ENCODE assay signal across 7 mouse cellular contexts in genomic region chr7:78791359-78792222, GRCm38 (mm10). TPM values are rescaled to one million over a fixed set of nuclear protein-coding genes. Genes with fewer than 3 reads are reported as not detected.
DNase-seq lines count a peak whose midpoint lies in the region; ATAC-seq and TF ChIP-seq lines count a peak whose summit lies in the region.

No protein-coding gene starts in this region.

- peaks cover 45 to 74% of the 10 kb centered on the region in 2 experiments for H3K36me3 ChIP-seq in CH12.LX (replicated peaks in 1 of 2; ENCODE audit: control insufficient read depth in 1 of 2, insufficient read depth in 1 of 2, low read length in 1 of 2)
- H3K36me3 ChIP-seq in liver, postnatal 0 days (replicated peaks; ENCODE audit: insufficient read depth, low read length), result peaks cover 31% of the 10 kb centered on the region
- peaks cover 41% of the 10 kb centered on the region for H3K36me3 ChIP-seq in neural tube, embryonic 13.5 days

- TF ChIP-seq CTCF in CH12.LX (conservative IDR thresholded peaks at IDR 0.05 in 1 of 2, IDR thresholded peaks at IDR 0.05 in 1 of 2; ENCODE audit: low read depth in 2 of 2, low read length in 2 of 2), result peak; percentile 83 to 93
- peak; percentile 97 for TF ChIP-seq CTCF in liver, postnatal 0 days (IDR thresholded peaks at IDR 0.05; ENCODE audit: low read depth)

- in situ Hi-C loops in CH12.LX (cut with MboI; ENCODE audit: low pct_ligation_motif_present, low pct_unique_long_range_greater_than_20kb, low sequenced_read_pairs), result loop anchor here (5.0 to 25.0 kb wide), 2 partner anchors 101 to 296 kb away; no protein-coding TSS in a partner anchor

- no peak for TF ChIP-seq EP300 in CH12.LX (IDR thresholded peaks at IDR 0.05; ENCODE audit: low read length)
- no peak for TF ChIP-seq EP300 in liver, postnatal 0 days (IDR thresholded peaks at IDR 0.05; ENCODE audit: low read depth)

- intact Hi-C loops in heart, postnatal 10 days (cut with DNase I), result loop anchor here (1.0 to 5.0 kb wide), 2 partner anchors 56 to 99 kb away; partner anchors contain the start of gene Det1

- TF ChIP-seq POLR2A in CH12.LX (IDR thresholded peaks at IDR 0.05; ENCODE audit: low read depth, low read length), result no peak

- no peaks in the 10 kb centered on the region for H3K79me2 ChIP-seq in CH12.LX (replicated peaks; ENCODE audit: control insufficient read depth, extremely low read depth, insufficient read depth, poor library complexity, severe bottlenecking)

- no peak overlapping the region for H3K4me3 ChIP-seq in CH12.LX (replicated peaks in 1 of 3; ENCODE audit: low read depth in 2 of 3, low read length in 2 of 3, poor library complexity in 1 of 3)
- no peak overlapping the region for H3K4me3 ChIP-seq in liver, postnatal 0 days (ENCODE audit: low read depth, low read length)
- no peak overlapping the region for H3K4me3 ChIP-seq in neural tube, embryonic 13.5 days

- H3K27ac ChIP-seq in CH12.LX (ENCODE audit: insufficient read depth, low read depth), result no peak overlapping the region
- no peak overlapping the region for H3K27ac ChIP-seq in liver, postnatal 0 days (ENCODE audit: low read depth)
- no peak overlapping the region for H3K27ac ChIP-seq in neural tube, embryonic 13.5 days (replicated peaks)

- no peak overlapping the region for H3K4me2 ChIP-seq in CH12.LX (ENCODE audit: insufficient read depth, low read depth, poor library complexity, severe bottlenecking)
- no peak overlapping the region for H3K4me2 ChIP-seq in liver, postnatal 0 days (ENCODE audit: low read depth, low read length)
- no peak overlapping the region for H3K4me2 ChIP-seq in neural tube, embryonic 13.5 days

- 80% methylated on average over 15 of the region's 15 CpGs for WGBS in liver, postnatal 0 days (ENCODE audit: insufficient replicate concordance)
- WGBS in neural tube, embryonic 13.5 days, result 85% methylated on average over 15 of the region's 15 CpGs

- DNase-seq in CH12.LX (ENCODE audit: extremely low read depth), result peak; percentile 69
- DNase-seq in T-cell, adult 2 months (ENCODE audit: low spot score), result peak; percentile 55
- DNase-seq in embryo, embryonic 10 days (ENCODE audit: low spot score), result peak; percentile 87
- DNase-seq in heart, postnatal 10 days, result peak; percentile 71 to 76
- peak; percentile 45 to 67 for DNase-seq in kidney, postnatal 4 days
- DNase-seq in liver, postnatal 0 days, result peak; percentile 64

- dilution Hi-C loops in CH12.LX (cut with MboI; ENCODE audit: extremely low pct_ligation_motif_present, extremely low pct_unique_long_range_greater_than_20kb, low sequenced_read_pairs), result no loop called here

- TF ChIP-seq RAD21 in CH12.LX (IDR thresholded peaks at IDR 0.05; ENCODE audit: low read depth, low read length), result peak; percentile 89

- peak; percentile 73 for ATAC-seq in liver, postnatal 0 days
- peak; percentile 77 for ATAC-seq in neural tube, embryonic 13.5 days (ENCODE audit: low read depth)

- H3K27me3 ChIP-seq in CH12.LX (replicated peaks), result no peaks in the 10 kb centered on the region
- no peaks in the 10 kb centered on the region for H3K27me3 ChIP-seq in liver, postnatal 0 days (ENCODE audit: insufficient read depth, low read length)
- H3K27me3 ChIP-seq in neural tube, embryonic 13.5 days, result no peaks in the 10 kb centered on the region

- no peak overlapping the region for H3K9ac ChIP-seq in CH12.LX (ENCODE audit: insufficient read depth, low read depth)
- H3K9ac ChIP-seq in liver, postnatal 0 days (replicated peaks), result no peak overlapping the region
- no peak overlapping the region for H3K9ac ChIP-seq in neural tube, embryonic 13.5 days

- no peaks in the 10 kb centered on the region for H3K9me3 ChIP-seq in CH12.LX (replicated peaks; ENCODE audit: low read length)
- H3K9me3 ChIP-seq in liver, postnatal 0 days (ENCODE audit: low read length), result no peaks in the 10 kb centered on the region
- no peaks in the 10 kb centered on the region for H3K9me3 ChIP-seq in neural tube, embryonic 13.5 days

- no peaks in the 10 kb centered on the region for H3K4me1 ChIP-seq in CH12.LX (ENCODE audit: control insufficient read depth in 1 of 2, insufficient read depth in 2 of 2)
- peaks cover 8% of the 10 kb centered on the region; the same call in 1 of the 2 replicates for H3K4me1 ChIP-seq in liver, postnatal 0 days (ENCODE audit: insufficient read depth)
- H3K4me1 ChIP-seq in neural tube, embryonic 13.5 days (replicated peaks), result peaks cover 8% of the 10 kb centered on the region

TF ChIP-seq in CH12.LX, 34 proteins besides CTCF, POLR2A, EP300 and RAD21:
- TF ChIP-seq MYC (IDR thresholded peaks at IDR 0.05; ENCODE audit: low read depth, low read length) (peak; percentile 55; the same call in 1 of the 2 replicates), CHD1 (IDR thresholded peaks at IDR 0.05; ENCODE audit: low read depth, low read length) (no peak), ZKSCAN1 (IDR thresholded peaks at IDR 0.05; ENCODE audit: borderline replicate concordance, low read depth, low read length) (no peak), SMC3 (IDR thresholded peaks at IDR 0.05; ENCODE audit: low read depth, low read length) (peak; percentile 90), ZC3H11A (IDR thresholded peaks at IDR 0.05; ENCODE audit: low read depth, low read length) (peak; percentile 48), SIN3A (IDR thresholded peaks at IDR 0.05; ENCODE audit: low read length) (no peak), HCFC1 (IDR thresholded peaks at IDR 0.05; ENCODE audit: low read depth, low read length) (no peak), MAX (IDR thresholded peaks at IDR 0.05; ENCODE audit: low read length) (no peak)

RNA-seq across cellular contexts. Expression of gene Mrpl46, which starts 8.3 kb away (rescaled TPM):
- total RNA-seq in CH12.LX (2012; rRNA removed) (62.8 and 79.0 TPM in 2 replicates), CH12.LX (2014; rRNA removed) (56.1 and 64.6 TPM in 2 replicates)
- polyA plus RNA-seq in CH12.LX (2012; ENCODE audit: insufficient read length, low read depth), result 63.2 and 72.5 TPM in 2 replicates
- 10 to 100 TPM; 45.9 to 47.4 TPM for total RNA-seq in heart, postnatal 10 days (2021)
- 36.8 and 39.7 TPM in 2 replicates for polyA plus RNA-seq in liver, postnatal 0 days (2015; fragmentation: Nextera tagmentation; extraction: Ambion mirVana)
- polyA plus RNA-seq in neural tube, embryonic 13.5 days (2015; fragmentation: Nextera tagmentation; extraction: Ambion mirVana), result 55.9 and 58.7 TPM in 2 replicates

RNA-seq across cellular contexts. Expression of gene Mrps11, which starts 8.7 kb away (rescaled TPM):
- total RNA-seq in CH12.LX (2012; rRNA removed) (68.3 and 87.2 TPM in 2 replicates), CH12.LX (2014; rRNA removed) (80.4 and 94.6 TPM in 2 replicates)
- polyA plus RNA-seq in CH12.LX (2012; ENCODE audit: insufficient read length, low read depth), result 71.4 and 75.1 TPM in 2 replicates
- 10 to 100 TPM; 45.1 to 49.4 TPM for total RNA-seq in heart, postnatal 10 days (2021)
- polyA plus RNA-seq in liver, postnatal 0 days (2015; fragmentation: Nextera tagmentation; extraction: Ambion mirVana), result 23.9 and 27.2 TPM in 2 replicates
- 80.6 and 88.7 TPM in 2 replicates for polyA plus RNA-seq in neural tube, embryonic 13.5 days (2015; fragmentation: Nextera tagmentation; extraction: Ambion mirVana)

RNA-seq across cellular contexts. Expression of gene Ntrk3, which starts 53.8 kb away (rescaled TPM):
- total RNA-seq in CH12.LX (2012; rRNA removed) (0.21 TPM in 2 replicates), CH12.LX (2014; rRNA removed) (not detected in 2 replicates)
- not detected in 2 replicates for polyA plus RNA-seq in CH12.LX (2012; ENCODE audit: insufficient read length, low read depth)
- total RNA-seq in heart, postnatal 10 days (2021), result 1 to 10 TPM; 3.0 to 6.3 TPM
- polyA plus RNA-seq in liver, postnatal 0 days (2015; fragmentation: Nextera tagmentation; extraction: Ambion mirVana), result 0.12 and 0.16 TPM in 2 replicates
- 22.5 and 23.6 TPM in 2 replicates for polyA plus RNA-seq in neural tube, embryonic 13.5 days (2015; fragmentation: Nextera tagmentation; extraction: Ambion mirVana)

RNA-seq across cellular contexts. Expression of gene Det1, which starts 55.5 kb away (rescaled TPM):
- total RNA-seq in CH12.LX (2012; rRNA removed), result 12.6 and 12.9 TPM in 2 replicates
- 11.9 and 14.3 TPM in 2 replicates for total RNA-seq in CH12.LX (2014; rRNA removed)
- polyA plus RNA-seq in CH12.LX (2012; ENCODE audit: insufficient read length, low read depth), result 9.5 and 12.2 TPM in 2 replicates
- total RNA-seq in heart, postnatal 10 days (2021), result 10 to 100 TPM in 1 of 2 experiments, 1 to 10 TPM in 1; 7.2 to 10.7 TPM
- polyA plus RNA-seq in liver, postnatal 0 days (2015; fragmentation: Nextera tagmentation; extraction: Ambion mirVana), result 7.9 and 8.1 TPM in 2 replicates
- 17.1 and 17.2 TPM in 2 replicates for polyA plus RNA-seq in neural tube, embryonic 13.5 days (2015; fragmentation: Nextera tagmentation; extraction: Ambion mirVana)

Comparison
In these comparisons a context has a peak if more than half of its experiments do, and no peak if none do; other contexts are left out.
1. RNA of gene Ntrk3, which starts 53.8 kb away (polyA plus RNA-seq): 22.5 to 23.6 TPM in neural tube, embryonic 13.5 days; 0.12 to 0.16 TPM in liver, postnatal 0 days and not detected in CH12.LX; every median in the first group is over 10 times any median in the second.
2. Peak in every context shown above with its lines, with median percentiles within 50 percentile points of each other: DNase-seq.